Mouse (Mus musculus) lung, adult 2 months (tissue): ENCODE data around the gene Polr2g.

ENCODE experiments used
- CTCF ChIP-seq: fragments of 200-500 bp; IDR thresholded peaks from 2 replicates; pipeline ENCODE4 v1.5.1; 2011; ENCODE audit warnings: mild to moderate bottlenecking, low read length, control low read depth; ENCODE audit not compliant: insufficient read depth
- POLR2A ChIP-seq: fragments of 200-500 bp; IDR thresholded peaks from 2 replicates; pipeline ENCODE4 v1.6.1; 2011; ENCODE audit warnings: low read depth, mild to moderate bottlenecking, control low read depth, low read length, borderline replicate concordance; ENCODE audit errors: extremely low read depth

DNA sequence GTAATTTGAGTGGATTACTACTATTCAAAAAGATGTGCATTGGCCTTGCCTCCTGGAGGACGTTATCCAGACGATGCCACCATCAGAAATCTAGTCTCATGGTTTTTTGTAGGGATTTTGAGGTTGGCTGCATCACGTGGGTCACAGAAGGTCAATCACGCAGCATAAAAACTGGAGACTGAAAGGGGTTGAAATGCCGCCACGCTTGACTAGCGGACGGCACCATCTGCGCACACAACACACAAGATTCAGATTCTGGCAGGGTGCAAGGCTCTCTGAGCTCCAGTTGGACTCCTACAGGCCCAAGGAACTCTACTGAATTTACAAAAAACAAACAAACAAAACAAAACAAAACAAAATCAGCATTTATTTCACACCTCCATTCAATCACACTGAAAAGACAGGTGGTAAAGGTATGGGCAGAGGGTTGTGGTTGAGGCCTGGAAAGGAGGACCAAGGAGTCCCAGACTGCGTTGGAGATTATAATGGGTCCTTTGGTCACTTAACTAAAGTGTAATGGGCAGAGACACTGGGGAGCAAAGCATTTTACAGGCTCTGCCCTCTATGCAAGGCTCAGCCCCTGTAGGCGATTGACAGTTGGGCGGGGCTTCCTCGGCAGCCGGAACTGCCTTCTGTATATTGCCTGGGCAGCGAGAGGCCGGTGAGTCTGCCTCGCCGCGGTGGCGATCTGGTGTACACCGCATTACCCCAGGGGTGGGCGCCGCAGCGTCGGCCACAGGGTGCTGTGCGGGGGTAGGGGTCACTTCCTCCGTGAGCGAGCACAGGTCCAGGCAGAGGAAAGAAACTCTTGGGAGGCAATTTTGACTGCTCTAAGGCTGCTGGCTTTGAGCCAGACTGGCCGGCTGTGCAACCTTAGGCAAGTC, 41.8 kb upstream of the Polr2g start:
- TF ChIP-seq POLR2A = peak; percentile 65; the same call in 1 of the 2 replicates
- no peak for TF ChIP-seq CTCF
